Mouse (Mus musculus): ENCODE measurements around the gene Zfp933. TPM values are rescaled to one million over a fixed set of nuclear protein-coding genes. Genes with fewer than 3 reads are reported as not detected.
"Not testable (repeated sequence)": the region's sequence is repeated elsewhere in the genome, so short reads cannot be mapped to it uniquely, and the experiment has no call there.

The Zfp933 gene
- polyA plus RNA-seq, 1 experiment from 2014 or later, result 2.9 TPM

DNA sequence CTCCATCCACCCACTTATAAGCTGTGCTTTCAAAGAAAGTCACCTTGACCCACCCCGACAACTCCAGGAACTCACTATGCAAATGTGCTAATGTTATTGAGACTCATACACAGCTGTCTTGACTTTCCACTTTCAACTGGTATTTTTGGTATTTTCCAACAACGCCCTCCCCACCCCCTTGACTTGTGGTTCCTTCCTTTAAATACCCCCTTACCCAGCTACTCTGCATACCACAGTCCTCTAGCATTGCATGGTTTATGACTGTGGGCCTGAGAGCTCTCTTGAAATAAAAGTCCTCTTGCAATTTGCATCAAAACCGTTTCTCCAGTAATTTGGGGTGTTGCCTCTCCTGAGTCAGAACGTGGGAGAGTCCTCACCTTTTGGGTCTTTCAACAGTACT is 39.7 kb downstream of the Zfp933 start:
- not testable (repeated sequence) for H3K36me3 ChIP-seq (ENCODE audit: control insufficient read depth, insufficient read depth, low read length); H3K4me1 ChIP-seq (replicated peaks; ENCODE audit: control insufficient read depth, insufficient read depth, low read length); H3K27me3 ChIP-seq (replicated peaks; ENCODE audit: control insufficient read depth, insufficient read depth, low read length); H3K27ac ChIP-seq (ENCODE audit: low read depth, low read length); H3K9me3 ChIP-seq (ENCODE audit: control insufficient read depth, low read length); DNase-seq (ENCODE audit: low spot score)
- Histone ChIP-seq H3K4me3 (ENCODE audit: low read depth, low read length) (peak overlapping the region; percentile 69), H3K4me2 (peak overlapping the region; percentile 61), H3K9ac (ENCODE audit: low read depth, low read length) (peak overlapping the region; percentile 80)
- ATAC-seq (replicated peaks; ENCODE audit: low FRiP score), result 0 out of 2 replicates have a peak, but pooled peaks have one; percentile 30
- WGBS, result 56% methylated on average over 4 of the region's 4 CpGs

DNA sequence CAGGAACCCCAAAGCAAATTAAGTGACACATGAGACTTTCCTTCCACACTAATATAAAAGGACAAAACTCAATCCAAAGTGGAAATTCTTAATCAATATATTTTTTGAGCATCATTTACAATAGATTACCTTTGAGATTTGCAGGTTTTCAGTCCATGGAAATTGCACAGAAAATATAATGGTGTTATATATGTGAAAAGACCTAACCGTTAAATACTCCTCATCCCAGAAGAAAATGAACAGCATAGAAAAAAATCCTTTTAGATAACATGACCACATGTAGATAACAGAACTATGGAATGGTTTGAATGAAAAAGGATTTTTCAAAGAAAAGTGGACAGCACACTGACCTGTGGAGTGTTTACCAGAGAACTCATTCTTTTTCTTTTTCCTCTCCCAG is 52.9 kb downstream of the Zfp933 start:
- H3K4me1 ChIP-seq (replicated peaks; ENCODE audit: control insufficient read depth, insufficient read depth, low read length), result not testable (repeated sequence)
- ATAC-seq (replicated peaks; ENCODE audit: low FRiP score), result 0 out of 2 replicates have a peak, but pooled peaks have one; percentile 33

DNA sequence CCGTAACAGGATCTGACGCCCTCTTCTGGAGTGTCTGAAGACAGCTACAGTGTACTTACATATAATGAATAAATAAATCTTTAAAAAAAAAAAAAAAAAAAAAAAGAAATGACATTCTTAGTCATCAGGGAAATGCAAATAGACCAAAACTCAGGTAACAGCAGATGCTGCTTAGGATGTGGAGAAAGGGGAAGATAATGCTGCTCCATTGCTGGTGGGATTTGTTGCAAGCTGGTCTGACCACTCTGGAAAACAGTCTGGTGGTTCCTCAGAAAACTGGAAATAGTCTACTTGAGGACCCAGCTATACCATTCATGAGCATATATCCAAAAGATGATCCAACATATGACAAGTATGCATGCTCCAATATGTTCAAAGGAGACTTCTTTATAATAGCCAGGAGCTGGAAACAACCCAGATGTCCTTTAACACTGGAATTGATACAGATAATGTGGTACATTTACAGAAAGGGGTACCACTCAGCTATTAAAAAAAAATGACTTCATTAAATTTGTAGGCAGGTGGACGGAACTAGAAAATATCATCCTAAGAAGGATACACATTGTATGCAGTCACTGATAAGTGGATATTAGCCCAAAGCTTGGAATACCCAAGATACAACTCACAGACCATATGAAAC is 54.0 kb downstream of the Zfp933 start:
- DNase-seq (ENCODE audit: low spot score); H3K9ac ChIP-seq (ENCODE audit: low read depth, low read length); H3K27ac ChIP-seq (ENCODE audit: low read depth, low read length); H3K4me2 ChIP-seq; H3K4me3 ChIP-seq (ENCODE audit: low read depth, low read length); H3K36me3 ChIP-seq (ENCODE audit: control insufficient read depth, insufficient read depth, low read length); H3K9me3 ChIP-seq (ENCODE audit: control insufficient read depth, low read length); H3K27me3 ChIP-seq (replicated peaks; ENCODE audit: control insufficient read depth, insufficient read depth, low read length); H3K4me1 ChIP-seq (replicated peaks; ENCODE audit: control insufficient read depth, insufficient read depth, low read length): not testable (repeated sequence)
- peak; percentile 51; the same call in 1 of the 2 replicates for ATAC-seq (replicated peaks; ENCODE audit: low FRiP score)
- 96% methylated on average over 1 of the region's 3 CpGs for WGBS

More for the DNA sequence above, 52.9 kb downstream of the Zfp933 start:
- not testable (repeated sequence) for H3K4me2 ChIP-seq; H3K27ac ChIP-seq (ENCODE audit: low read depth, low read length); H3K27me3 ChIP-seq (replicated peaks; ENCODE audit: control insufficient read depth, insufficient read depth, low read length); H3K9me3 ChIP-seq (ENCODE audit: control insufficient read depth, low read length); H3K4me3 ChIP-seq (ENCODE audit: low read depth, low read length); H3K9ac ChIP-seq (ENCODE audit: low read depth, low read length); DNase-seq (ENCODE audit: low spot score); H3K36me3 ChIP-seq (ENCODE audit: control insufficient read depth, insufficient read depth, low read length)
- WGBS, result 92% methylated on average over 1 of the region's 1 CpGs

DNA sequence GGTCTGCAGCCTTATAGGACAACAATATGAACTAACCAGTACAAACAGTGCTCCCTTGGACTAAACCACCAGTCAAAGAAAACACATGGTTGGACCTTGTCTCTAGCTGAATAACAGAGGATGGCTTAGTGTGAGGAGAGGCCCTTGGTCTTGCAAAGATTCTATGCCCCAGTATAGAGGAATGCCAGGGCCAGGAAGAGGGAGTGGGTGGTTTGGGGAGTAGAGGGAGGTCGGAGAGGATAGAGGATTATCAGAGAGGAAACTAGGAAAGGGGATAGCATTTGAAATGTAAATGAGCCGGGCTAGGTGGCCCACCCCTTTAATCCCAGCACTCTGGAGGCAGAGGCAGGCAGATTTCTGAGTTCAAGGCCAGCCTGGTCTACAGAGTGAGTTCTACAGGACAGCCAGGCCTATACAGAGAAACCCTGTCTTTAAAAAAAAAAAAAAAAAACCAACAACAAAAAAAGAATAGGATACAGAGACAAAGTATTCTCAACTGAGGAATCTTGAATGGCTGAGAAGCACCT is 54.7 kb downstream of the Zfp933 start:
- ATAC-seq (replicated peaks; ENCODE audit: low FRiP score), result peak; percentile 39; the same call in 1 of the 2 replicates
- not testable (repeated sequence) for H3K27ac ChIP-seq (ENCODE audit: low read depth, low read length); H3K9ac ChIP-seq (ENCODE audit: low read depth, low read length); H3K4me3 ChIP-seq (ENCODE audit: low read depth, low read length); H3K9me3 ChIP-seq (ENCODE audit: control insufficient read depth, low read length); H3K4me2 ChIP-seq; H3K27me3 ChIP-seq (replicated peaks; ENCODE audit: control insufficient read depth, insufficient read depth, low read length); H3K4me1 ChIP-seq (replicated peaks; ENCODE audit: control insufficient read depth, insufficient read depth, low read length); DNase-seq (ENCODE audit: low spot score); H3K36me3 ChIP-seq (ENCODE audit: control insufficient read depth, insufficient read depth, low read length)
- WGBS, result 64% methylated on average over 2 of the region's 2 CpGs

DNA sequence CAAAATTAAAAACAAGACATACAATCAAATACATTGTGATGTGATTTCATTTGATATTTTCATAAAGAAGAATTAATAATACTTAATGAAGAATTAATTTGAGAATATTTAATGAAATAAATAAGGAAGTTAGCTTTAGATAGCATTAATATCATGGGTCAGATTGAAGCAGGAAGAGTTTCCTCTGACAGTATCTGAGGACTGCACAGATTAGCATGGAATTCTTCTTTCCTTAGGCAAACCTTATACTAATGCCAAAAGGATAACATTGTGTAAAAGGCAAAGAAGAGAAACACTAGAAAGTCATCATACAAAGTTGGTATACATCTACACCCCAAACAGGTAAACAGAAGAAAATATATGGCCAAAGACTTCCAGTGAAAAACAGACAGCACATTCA is 56.4 kb downstream of the Zfp933 start:
- H3K4me2 ChIP-seq; H3K4me1 ChIP-seq (replicated peaks; ENCODE audit: control insufficient read depth, insufficient read depth, low read length); H3K4me3 ChIP-seq (ENCODE audit: low read depth, low read length); DNase-seq (ENCODE audit: low spot score); H3K27me3 ChIP-seq (replicated peaks; ENCODE audit: control insufficient read depth, insufficient read depth, low read length); H3K9me3 ChIP-seq (ENCODE audit: control insufficient read depth, low read length); H3K36me3 ChIP-seq (ENCODE audit: control insufficient read depth, insufficient read depth, low read length); H3K9ac ChIP-seq (ENCODE audit: low read depth, low read length); H3K27ac ChIP-seq (ENCODE audit: low read depth, low read length): not testable (repeated sequence)
- peak; percentile 12; the same call in 1 of the 2 replicates for ATAC-seq (replicated peaks; ENCODE audit: low FRiP score)

Other genes with a start within 250 kb of the Zfp933 start
- gene Zfp979, start 205.9 kb downstream of the Zfp933 start, polyA plus RNA-seq (2014; fragmentation: Nextera tagmentation; extraction: Ambion mirVana), result 11.7 and 13.0 TPM in 2 replicates
- not detected in 2 replicates for gene Zfp534, start 145.8 kb downstream of the Zfp933 start, polyA plus RNA-seq (2014; fragmentation: Nextera tagmentation; extraction: Ambion mirVana)
- 15.1 and 15.7 TPM in 2 replicates for gene Zfp984, start 38.6 kb downstream of the Zfp933 start, polyA plus RNA-seq (2014; fragmentation: Nextera tagmentation; extraction: Ambion mirVana)
- gene Miip, start 20.4 kb upstream of the Zfp933 start, polyA plus RNA-seq (2014; fragmentation: Nextera tagmentation; extraction: Ambion mirVana), result 40.7 and 47.4 TPM in 2 replicates
- 7.0 and 7.7 TPM in 2 replicates for gene Fv1, start 20.6 kb upstream of the Zfp933 start, polyA plus RNA-seq (2014; fragmentation: Nextera tagmentation; extraction: Ambion mirVana)
- gene Mfn2, start 56.3 kb upstream of the Zfp933 start, polyA plus RNA-seq (2014; fragmentation: Nextera tagmentation; extraction: Ambion mirVana), result 36.0 and 37.6 TPM in 2 replicates
- gene Plod1, start 88.4 kb upstream of the Zfp933 start, polyA plus RNA-seq (2014; fragmentation: Nextera tagmentation; extraction: Ambion mirVana), result 32.6 and 33.9 TPM in 2 replicates
- gene 2510039O18Rik, start 92.5 kb upstream of the Zfp933 start, polyA plus RNA-seq (2014; fragmentation: Nextera tagmentation; extraction: Ambion mirVana), result 18.6 and 19.2 TPM in 2 replicates
- 1.1 TPM in 1 of 2 replicates, not detected in the other for gene Nppb, start 137.4 kb upstream of the Zfp933 start, polyA plus RNA-seq (2014; fragmentation: Nextera tagmentation; extraction: Ambion mirVana)
- gene Nppa, start 152.4 kb upstream of the Zfp933 start, polyA plus RNA-seq (2014; fragmentation: Nextera tagmentation; extraction: Ambion mirVana), result 7.2 and 32.9 TPM in 2 replicates
- gene Clcn6, start 190.5 kb upstream of the Zfp933 start, polyA plus RNA-seq (2014; fragmentation: Nextera tagmentation; extraction: Ambion mirVana), result 2.0 and 2.4 TPM in 2 replicates
- 15.5 and 16.1 TPM in 2 replicates for gene Mthfr, start 190.7 kb upstream of the Zfp933 start, polyA plus RNA-seq (2014; fragmentation: Nextera tagmentation; extraction: Ambion mirVana)
- gene Agtrap, start 239.7 kb upstream of the Zfp933 start, polyA plus RNA-seq (2014; fragmentation: Nextera tagmentation; extraction: Ambion mirVana), result 18.3 and 20.9 TPM in 2 replicates